Mouse (Mus musculus) thymus, postnatal 0 days (tissue): ENCODE measurements around the gene Olfr166. TPM values are rescaled to one million over a fixed set of nuclear protein-coding genes. Genes with fewer than 3 reads are reported as not detected.
"Not testable (repeated sequence)": the region's sequence is repeated elsewhere in the genome, so short reads cannot be mapped to it uniquely, and the experiment has no call there.

Experiments
- DNase-seq: peaks from one replicate; pipeline ENCODE4 v3.0.0-alpha.2; 2015; ENCODE audit warnings: low spot score
- polyA plus RNA-seq: library from polyadenylated mRNA; unstranded; fragments of >200 nt; fragmentation: Nextera tagmentation; extraction: Ambion mirVana; gene quantifications from 2 replicates; pipeline ENCODE4 v1.2.1, GENCODE M21; 2015

Olfr166 gene
- not detected in 2 replicates for polyA plus RNA-seq

GRCm38 (mm10) chr16:19483394-19483793, at the start of gene Olfr166:
Gene Olfr166 (plus strand): TSS chr16:19483694.
- DNase-seq, result no peak

- DNase-seq, result not testable (repeated sequence)
Observed at GRCm38 (mm10) chr16:19458741-19459140, 24.8 kb upstream of the Olfr166 start.

- DNase-seq, result no peak
Observed at GRCm38 (mm10) chr16:19464365-19464764, 19.1 kb upstream of the Olfr166 start.

GRCm38 (mm10) chr16:19522166-19522565, 38.7 kb downstream of the Olfr166 start, which contains the start of gene Olfr167:
Gene Olfr167 (minus strand): TSS chr16:19522266.
- no peak for DNase-seq

- no peak for DNase-seq
Observed at GRCm38 (mm10) chr16:19535455-19535854, 52.0 kb downstream of the Olfr166 start, which contains the start of gene Olfr168. Gene Olfr168 (minus strand): TSS chr16:19535555.

Other genes with a start within 250 kb of the Olfr166 start
- gene Olfr164, start 169.6 kb upstream of the Olfr166 start, polyA plus RNA-seq, result not detected in 2 replicates
- gene Olfr165, start 60.6 kb upstream of the Olfr166 start, polyA plus RNA-seq, result not detected in 2 replicates
- gene Olfr167, start 38.6 kb downstream of the Olfr166 start, polyA plus RNA-seq, result not detected in 2 replicates
- gene Olfr168, start 51.9 kb downstream of the Olfr166 start, polyA plus RNA-seq, result not detected in 2 replicates
- not detected in 2 replicates for gene Olfr169, start 88.1 kb downstream of the Olfr166 start, polyA plus RNA-seq
- gene Olfr170, start 128.2 kb downstream of the Olfr166 start, polyA plus RNA-seq, result not detected in 2 replicates
- not detected in 2 replicates for gene Olfr171, start 146.2 kb downstream of the Olfr166 start, polyA plus RNA-seq
- 0.04 and 0.06 TPM in 2 replicates for gene Lamp3, start 222.7 kb downstream of the Olfr166 start, polyA plus RNA-seq